Mouse (Mus musculus): Measurements from ENCODE around the gene Zfp488. TPM values are rescaled to one million over a fixed set of nuclear protein-coding genes. Genes with fewer than 3 reads are reported as not detected.

The Zfp488 gene
- polyA plus RNA-seq, 1 experiment from 2014 or later: 0.84 TPM

- no peak for DNase-seq (ENCODE audit: low spot score)
- Histone ChIP-seq H3K4me2 (ENCODE audit: low read depth) (no peak overlapping the region), H3K9ac (ENCODE audit: low read length) (no peak overlapping the region), H3K9me3 (ENCODE audit: control insufficient read depth, low read length) (no peaks in the 10 kb centered on the region), H3K27me3 (ENCODE audit: control insufficient read depth, insufficient read depth, low read length) (no peaks in the 10 kb centered on the region), H3K36me3 (ENCODE audit: control insufficient read depth, insufficient read depth, low read length) (no peaks in the 10 kb centered on the region), H3K4me1 (ENCODE audit: control insufficient read depth, insufficient read depth, low read length) (no peaks in the 10 kb centered on the region), H3K4me3 (ENCODE audit: low read depth, low read length) (no peak overlapping the region), H3K27ac (ENCODE audit: low read depth, low read length) (no peak overlapping the region)
- ATAC-seq (ENCODE audit: insufficient read depth, low FRiP score, low TSS enrichment): no peak
- WGBS: 89% methylated on average over 6 of the region's 6 CpGs
These were observed 15.1 kb upstream of the Zfp488 start for GRCm38 (mm10) chr14:33993521-33994289.

GRCm38 (mm10) chr14:33993051-33993450 is 14.5 kb upstream of the Zfp488 start:
- no peak overlapping the region for H3K9ac ChIP-seq (ENCODE audit: low read length)
- ATAC-seq (ENCODE audit: insufficient read depth, low FRiP score, low TSS enrichment) (no peak), DNase-seq (ENCODE audit: low spot score) (no peak)
- no peak overlapping the region for H3K27ac ChIP-seq (ENCODE audit: low read depth, low read length)
- no peak overlapping the region for H3K4me2 ChIP-seq (ENCODE audit: low read depth)
- no peaks in the 10 kb centered on the region for H3K4me1 ChIP-seq (ENCODE audit: control insufficient read depth, insufficient read depth, low read length)
- 87% methylated on average over 9 of the region's 9 CpGs for WGBS
- H3K4me3 ChIP-seq (ENCODE audit: low read depth, low read length): no peak overlapping the region
- H3K9me3 ChIP-seq (ENCODE audit: control insufficient read depth, low read length): no peaks in the 10 kb centered on the region
- H3K36me3 ChIP-seq (ENCODE audit: control insufficient read depth, insufficient read depth, low read length): no peaks in the 10 kb centered on the region
- H3K27me3 ChIP-seq (ENCODE audit: control insufficient read depth, insufficient read depth, low read length): no peaks in the 10 kb centered on the region

- Histone ChIP-seq H3K36me3 (ENCODE audit: control insufficient read depth, insufficient read depth, low read length) (no peaks in the 10 kb centered on the region), H3K9me3 (ENCODE audit: control insufficient read depth, low read length) (no peaks in the 10 kb centered on the region), H3K9ac (ENCODE audit: low read length) (no peak overlapping the region), H3K4me1 (ENCODE audit: control insufficient read depth, insufficient read depth, low read length) (no peaks in the 10 kb centered on the region), H3K27me3 (ENCODE audit: control insufficient read depth, insufficient read depth, low read length) (no peaks in the 10 kb centered on the region), H3K4me2 (ENCODE audit: low read depth) (no peak overlapping the region), H3K27ac (ENCODE audit: low read depth, low read length) (no peak overlapping the region), H3K4me3 (ENCODE audit: low read depth, low read length) (no peak overlapping the region)
- ATAC-seq (ENCODE audit: insufficient read depth, low FRiP score, low TSS enrichment) (no peak), DNase-seq (ENCODE audit: low spot score) (no peak)
- WGBS: 74% methylated on average over 4 of the region's 4 CpGs
These were observed 13.4 kb upstream of the Zfp488 start for GRCm38 (mm10) chr14:33991971-33992370.

- Histone ChIP-seq H3K9ac (ENCODE audit: low read length) (no peak overlapping the region), H3K4me1 (ENCODE audit: control insufficient read depth, insufficient read depth, low read length) (no peaks in the 10 kb centered on the region), H3K4me3 (ENCODE audit: low read depth, low read length) (no peak overlapping the region), H3K9me3 (ENCODE audit: control insufficient read depth, low read length) (no peaks in the 10 kb centered on the region), H3K4me2 (ENCODE audit: low read depth) (no peak overlapping the region), H3K27ac (ENCODE audit: low read depth, low read length) (no peak overlapping the region), H3K36me3 (ENCODE audit: control insufficient read depth, insufficient read depth, low read length) (no peaks in the 10 kb centered on the region), H3K27me3 (ENCODE audit: control insufficient read depth, insufficient read depth, low read length) (no peaks in the 10 kb centered on the region)
- WGBS: 72% methylated on average over 3 of the region's 3 CpGs
- ATAC-seq (ENCODE audit: insufficient read depth, low FRiP score, low TSS enrichment) (no peak), DNase-seq (ENCODE audit: low spot score) (no peak)
These were observed 10.6 kb upstream of the Zfp488 start for GRCm38 (mm10) chr14:33989201-33989600.

- no peaks in the 10 kb centered on the region for H3K4me1 ChIP-seq (ENCODE audit: control insufficient read depth, insufficient read depth, low read length)
- no peak for ATAC-seq (ENCODE audit: insufficient read depth, low FRiP score, low TSS enrichment)
- 41% methylated on average over 7 of the region's 7 CpGs for WGBS
- H3K27ac ChIP-seq (ENCODE audit: low read depth, low read length): no peak overlapping the region
- no peak overlapping the region for H3K4me2 ChIP-seq (ENCODE audit: low read depth)
- DNase-seq (ENCODE audit: low spot score): no peak
- H3K9me3 ChIP-seq (ENCODE audit: control insufficient read depth, low read length): no peaks in the 10 kb centered on the region
- no peaks in the 10 kb centered on the region for H3K36me3 ChIP-seq (ENCODE audit: control insufficient read depth, insufficient read depth, low read length)
- 0 out of 2 replicates have a peak, but pooled peaks cover 2% of the 10 kb centered on the region for H3K27me3 ChIP-seq (ENCODE audit: control insufficient read depth, insufficient read depth, low read length)
- H3K4me3 ChIP-seq (ENCODE audit: low read depth, low read length): no peak overlapping the region
- no peak overlapping the region for H3K9ac ChIP-seq (ENCODE audit: low read length)
These were observed 816 bp downstream of the Zfp488 start for GRCm38 (mm10) chr14:33977748-33978147.

GRCm38 (mm10) chr14:33974752-33975151 is 3.8 kb downstream of the Zfp488 start:
- no peaks in the 10 kb centered on the region for H3K4me1 ChIP-seq (ENCODE audit: control insufficient read depth, insufficient read depth, low read length)
- no peak overlapping the region for H3K4me3 ChIP-seq (ENCODE audit: low read depth, low read length)
- no peak overlapping the region; the same call in 1 of the 2 replicates for H3K9ac ChIP-seq (ENCODE audit: low read length)
- DNase-seq (ENCODE audit: low spot score) (no peak), ATAC-seq (ENCODE audit: insufficient read depth, low FRiP score, low TSS enrichment) (no peak)
- no peak overlapping the region for H3K4me2 ChIP-seq (ENCODE audit: low read depth)
- H3K36me3 ChIP-seq (ENCODE audit: control insufficient read depth, insufficient read depth, low read length): no peaks in the 10 kb centered on the region
- no peaks in the 10 kb centered on the region for H3K9me3 ChIP-seq (ENCODE audit: control insufficient read depth, low read length)
- H3K27ac ChIP-seq (ENCODE audit: low read depth, low read length): no peak overlapping the region
- WGBS: 56% methylated on average over 5 of the region's 5 CpGs
- 0 out of 2 replicates have a peak, but pooled peaks cover 2% of the 10 kb centered on the region for H3K27me3 ChIP-seq (ENCODE audit: control insufficient read depth, insufficient read depth, low read length)

GRCm38 (mm10) chr14:33972679-33973078 is 5.9 kb downstream of the Zfp488 start:
- Histone ChIP-seq H3K27ac (ENCODE audit: low read depth, low read length) (no peak overlapping the region), H3K4me3 (ENCODE audit: low read depth, low read length) (no peak overlapping the region), H3K4me1 (ENCODE audit: control insufficient read depth, insufficient read depth, low read length) (no peaks in the 10 kb centered on the region), H3K9me3 (ENCODE audit: control insufficient read depth, low read length) (no peaks in the 10 kb centered on the region), H3K4me2 (ENCODE audit: low read depth) (no peak overlapping the region), H3K36me3 (ENCODE audit: control insufficient read depth, insufficient read depth, low read length) (no peaks in the 10 kb centered on the region), H3K27me3 (ENCODE audit: control insufficient read depth, insufficient read depth, low read length) (no peaks in the 10 kb centered on the region), H3K9ac (ENCODE audit: low read length) (no peak overlapping the region)
- 41% methylated on average over 7 of the region's 7 CpGs for WGBS
- no peak for ATAC-seq (ENCODE audit: insufficient read depth, low FRiP score, low TSS enrichment)
- peak; percentile 32 for DNase-seq (ENCODE audit: low spot score)

- Histone ChIP-seq H3K9me3 (ENCODE audit: control insufficient read depth, low read length) (no peaks in the 10 kb centered on the region), H3K9ac (ENCODE audit: low read length) (no peak overlapping the region), H3K27ac (ENCODE audit: low read depth, low read length) (no peak overlapping the region), H3K4me3 (ENCODE audit: low read depth, low read length) (no peak overlapping the region), H3K36me3 (ENCODE audit: control insufficient read depth, insufficient read depth, low read length) (no peaks in the 10 kb centered on the region), H3K4me1 (ENCODE audit: control insufficient read depth, insufficient read depth, low read length) (no peaks in the 10 kb centered on the region), H3K4me2 (ENCODE audit: low read depth) (no peak overlapping the region), H3K27me3 (ENCODE audit: control insufficient read depth, insufficient read depth, low read length) (no peaks in the 10 kb centered on the region)
- WGBS: 65% methylated on average over 7 of the region's 7 CpGs
- ATAC-seq (ENCODE audit: insufficient read depth, low FRiP score, low TSS enrichment): no peak
- no peak for DNase-seq (ENCODE audit: low spot score)
These were observed 12.9 kb downstream of the Zfp488 start for GRCm38 (mm10) chr14:33965675-33966074.

- Histone ChIP-seq H3K27ac (ENCODE audit: low read depth, low read length) (no peak overlapping the region), H3K4me2 (ENCODE audit: low read depth) (no peak overlapping the region), H3K27me3 (ENCODE audit: control insufficient read depth, insufficient read depth, low read length) (no peaks in the 10 kb centered on the region), H3K9me3 (ENCODE audit: control insufficient read depth, low read length) (no peaks in the 10 kb centered on the region), H3K36me3 (ENCODE audit: control insufficient read depth, insufficient read depth, low read length) (no peaks in the 10 kb centered on the region), H3K4me1 (ENCODE audit: control insufficient read depth, insufficient read depth, low read length) (no peaks in the 10 kb centered on the region), H3K9ac (ENCODE audit: low read length) (no peak overlapping the region), H3K4me3 (ENCODE audit: low read depth, low read length) (no peak overlapping the region)
- 16% methylated on average over 9 of the region's 9 CpGs for WGBS
- ATAC-seq (ENCODE audit: insufficient read depth, low FRiP score, low TSS enrichment): no peak
- peak; percentile 63 for DNase-seq (ENCODE audit: low spot score)
These were observed 19.2 kb downstream of the Zfp488 start for GRCm38 (mm10) chr14:33959341-33959740.

Measured in neural tube, embryonic 11.5 days (tissue).